Mouse (Mus musculus) myocyte (in vitro differentiated cells): ENCODE results near the gene Tmem88.

Experiments
- CEBPB ChIP-seq: IDR thresholded peaks from 2 replicates; pipeline ENCODE4 v1.6.1; 2011; ENCODE audit warnings: mild to moderate bottlenecking, moderate library complexity; ENCODE audit not compliant: poor library complexity, insufficient read depth, severe bottlenecking
- E2F4 ChIP-seq: IDR thresholded peaks from one replicate; pipeline ENCODE4 v1.6.1; 2011; ENCODE audit warnings: mild to moderate bottlenecking, control low read depth, moderate library complexity; ENCODE audit not compliant: insufficient read depth
- MAX ChIP-seq: IDR thresholded peaks from one replicate; pipeline ENCODE4 v1.6.1; 2011; ENCODE audit warnings: low read depth, mild to moderate bottlenecking, control low read depth
- MYOG ChIP-seq, 3 experiments: IDR thresholded peaks; one replicate each; pipeline ENCODE4 v1.6.1; 2011; ENCODE audit warnings: control low read depth in 2 of 3, low read depth in 2 of 3, mild to moderate bottlenecking in 2 of 3; ENCODE audit not compliant: insufficient read length in 2 of 3, control insufficient read depth in 1 of 3, insufficient read depth in 1 of 3
- POLR2A ChIP-seq: IDR thresholded peaks from one replicate; pipeline ENCODE4 v1.6.1; 2011; ENCODE audit warnings: low read depth, mild to moderate bottlenecking, control low read depth, moderate library complexity; ENCODE audit not compliant: insufficient read length
- POLR2AphosphoS2 ChIP-seq: IDR thresholded peaks from one replicate; pipeline ENCODE4 v1.6.1; 2011; ENCODE audit warnings: low read depth, control low read depth; ENCODE audit not compliant: insufficient read length
- REST ChIP-seq: IDR thresholded peaks from one replicate; pipeline ENCODE4 v1.6.1; 2011; ENCODE audit warnings: mild to moderate bottlenecking, control low read depth, moderate library complexity; ENCODE audit not compliant: insufficient read depth, insufficient read length
- SRF ChIP-seq: IDR thresholded peaks from one replicate; pipeline ENCODE4 v1.6.1; 2011; ENCODE audit warnings: low read depth; ENCODE audit not compliant: control insufficient read depth, insufficient read length
- TCF12 ChIP-seq: IDR thresholded peaks from one replicate; pipeline ENCODE4 v1.6.1; 2011; ENCODE audit warnings: mild to moderate bottlenecking, control low read depth; ENCODE audit not compliant: poor library complexity, insufficient read depth, severe bottlenecking
- TCF3 ChIP-seq: IDR thresholded peaks from one replicate; pipeline ENCODE4 v1.6.1; 2011; ENCODE audit warnings: low read depth, control low read depth; ENCODE audit not compliant: insufficient read length
- USF1 ChIP-seq: IDR thresholded peaks from one replicate; pipeline ENCODE4 v1.6.1; 2011; ENCODE audit warnings: low read depth, mild to moderate bottlenecking, control low read depth, moderate library complexity

DNA sequence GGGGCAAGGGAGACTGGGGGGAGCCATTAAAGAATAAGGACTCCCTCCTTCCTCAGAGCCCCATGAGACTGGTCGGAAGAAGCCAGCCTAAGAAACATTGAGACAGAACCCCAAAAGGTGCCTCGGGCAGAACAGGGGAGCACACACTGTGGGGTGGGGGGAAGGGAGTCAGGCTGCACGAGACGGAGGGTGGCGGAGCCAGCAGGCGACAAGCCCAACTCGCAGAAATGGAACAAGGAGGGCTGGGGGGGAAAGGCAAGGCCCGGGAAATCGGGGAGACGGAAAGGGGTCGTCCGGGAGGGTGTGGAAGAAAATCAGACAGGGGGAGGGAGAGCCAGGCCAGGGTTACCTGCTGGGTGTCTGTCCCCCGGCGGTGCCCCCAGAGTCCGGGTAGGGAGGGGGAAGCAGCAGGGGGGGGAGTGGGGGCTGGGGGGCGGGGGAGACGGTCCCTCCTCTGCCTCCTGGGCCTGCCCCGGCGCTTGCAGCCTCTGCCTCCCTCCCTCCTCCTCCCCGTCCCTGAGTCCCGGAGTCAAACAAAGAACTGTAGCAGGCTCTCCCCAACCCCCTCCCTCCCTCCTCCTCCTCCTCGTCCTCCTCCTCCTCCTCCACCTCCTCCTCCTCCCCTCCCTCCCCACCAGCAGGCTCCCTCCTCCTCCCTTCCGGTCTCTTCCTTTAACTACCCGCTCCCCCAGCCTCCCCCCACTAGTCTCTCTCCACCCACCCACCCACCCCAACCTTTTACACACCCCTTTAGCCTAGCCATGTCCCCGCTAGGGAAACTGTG, 17.8 kb upstream of the Tmem88 start:
- no peak for TF ChIP-seq REST
- no peak for TF ChIP-seq USF1
- TF ChIP-seq POLR2A: peak; percentile 70
- TF ChIP-seq POLR2AphosphoS2: peak; percentile 86
- TF ChIP-seq CEBPB: no peak
- TF ChIP-seq TCF12: no peak
- no peak for TF ChIP-seq MAX
- TF ChIP-seq E2F4: no peak
- TF ChIP-seq TCF3: no peak
- TF ChIP-seq MYOG (IDR thresholded peaks at IDR 0.05; ENCODE audit: control insufficient read depth in 1 of 3, insufficient read depth in 1 of 3, insufficient read length in 2 of 3, low read depth in 2 of 3): no peak
- TF ChIP-seq SRF: no peak
